Mouse (Mus musculus) layer of hippocampus, postnatal 10 days (tissue): Measurements from ENCODE around the gene Lyst. TPM values are rescaled to one million over a fixed set of nuclear protein-coding genes. Genes with fewer than 3 reads are reported as not detected.
"Not testable (repeated sequence)": the region's sequence is repeated elsewhere in the genome, so short reads cannot be mapped to it uniquely, and the experiment has no call there.

ENCODE experiments used
- DNase-seq, 2 experiments: peaks; one replicate each; pipeline ENCODE4 v3.0.0; 2021; ENCODE audit warnings: low spot score in 2 of 2
- total RNA-seq, 2 experiments: library from RNA; stranded (reverse); gene quantifications; 2 replicates each; pipeline ENCODE4 v1.2.3; 2021

Lyst gene
- total RNA-seq, 2 experiments from 2014 or later = 44.3 to 47.5 TPM

DNA sequence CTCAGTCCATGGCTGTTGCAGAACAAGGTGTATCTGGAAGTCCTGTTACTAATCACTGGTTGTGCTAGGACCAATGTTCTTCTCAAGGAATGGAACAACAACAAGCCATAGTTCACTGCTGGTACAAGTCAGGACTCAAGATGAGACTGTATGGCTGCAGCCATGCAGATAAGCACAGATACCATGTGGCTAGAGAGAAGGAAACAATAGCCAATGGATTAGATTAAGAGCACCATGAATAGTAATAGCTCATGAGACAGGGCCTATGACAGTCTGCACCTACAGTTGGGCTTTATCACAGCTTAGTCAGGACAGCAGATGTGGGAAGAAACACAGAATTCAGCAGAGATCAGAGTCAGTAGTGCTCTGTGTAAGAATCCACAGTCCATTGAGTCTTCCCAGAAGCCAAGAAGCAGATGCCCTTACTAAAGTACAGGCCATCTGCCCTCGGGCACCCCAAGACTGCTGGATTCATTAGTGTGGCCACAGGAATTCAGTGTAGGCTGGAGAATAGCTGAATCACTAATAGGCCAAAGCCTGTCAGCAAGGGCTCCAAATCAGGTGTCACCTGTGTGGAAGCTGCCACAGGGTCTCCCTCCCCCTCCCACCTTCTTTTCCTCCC lies 188.8 kb downstream of the Lyst start:
- DNase-seq = no peak

DNA sequence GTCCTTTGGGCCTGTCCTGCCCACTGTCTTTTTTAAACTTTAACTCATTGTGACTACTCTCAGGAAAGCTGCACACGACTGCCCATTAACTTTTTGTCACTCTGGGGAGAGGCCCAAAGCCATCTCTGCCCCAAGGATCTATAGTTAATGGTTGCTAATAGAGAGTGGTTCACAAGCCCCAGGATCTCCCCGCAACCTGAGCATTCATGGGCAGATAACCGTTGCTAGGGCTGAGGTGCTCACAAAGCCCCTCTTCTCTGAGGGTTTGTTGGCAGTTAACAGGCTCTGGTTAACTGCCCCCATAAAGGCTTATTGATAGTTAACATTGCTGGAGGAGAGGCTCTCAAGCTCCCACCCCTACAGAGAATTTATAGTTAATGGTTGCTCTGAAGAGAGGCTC lies 190.1 kb downstream of the Lyst start:
- DNase-seq = no peak

DNA sequence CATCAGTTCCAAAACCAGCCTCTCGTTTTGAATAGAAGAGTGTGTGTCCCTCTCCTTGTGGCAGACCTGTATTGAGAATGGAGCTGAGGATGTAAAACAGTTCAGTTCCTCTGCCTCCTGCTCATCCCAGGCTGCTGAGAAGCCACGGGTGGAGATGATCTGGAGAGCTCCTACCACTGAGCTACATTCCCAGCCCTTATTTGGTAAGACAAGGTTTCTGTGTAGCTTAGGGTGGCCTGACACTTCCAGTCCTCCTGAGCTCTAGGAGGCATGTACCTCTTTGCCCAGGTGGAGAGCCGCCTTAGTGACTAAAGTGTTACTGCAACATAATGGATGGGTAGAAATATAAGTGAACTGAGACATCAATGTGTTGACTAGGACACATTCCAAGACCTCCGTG lies 190.8 kb downstream of the Lyst start:
- no peak for DNase-seq

DNA sequence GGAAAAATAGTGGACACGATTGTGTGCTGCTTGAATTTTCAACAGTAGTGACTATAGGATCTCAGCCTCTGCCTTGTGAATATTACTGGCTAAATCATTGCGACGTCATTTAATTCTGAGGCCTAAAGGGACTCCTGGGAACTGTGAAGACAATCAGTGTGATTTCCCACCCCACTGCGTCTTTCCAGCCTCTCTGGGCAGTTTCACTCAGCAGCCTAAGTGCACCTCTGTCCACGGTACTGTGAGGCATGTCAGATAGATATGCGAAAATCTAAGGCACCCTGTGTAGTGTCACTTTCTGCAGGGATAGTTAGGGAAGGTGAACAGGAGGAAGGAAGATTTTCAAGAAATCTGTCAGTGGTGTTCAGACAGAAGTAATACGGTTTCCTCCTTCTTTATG lies 193.1 kb downstream of the Lyst start:
- DNase-seq = peak in 1 of 2 experiments; percentile 2

DNA sequence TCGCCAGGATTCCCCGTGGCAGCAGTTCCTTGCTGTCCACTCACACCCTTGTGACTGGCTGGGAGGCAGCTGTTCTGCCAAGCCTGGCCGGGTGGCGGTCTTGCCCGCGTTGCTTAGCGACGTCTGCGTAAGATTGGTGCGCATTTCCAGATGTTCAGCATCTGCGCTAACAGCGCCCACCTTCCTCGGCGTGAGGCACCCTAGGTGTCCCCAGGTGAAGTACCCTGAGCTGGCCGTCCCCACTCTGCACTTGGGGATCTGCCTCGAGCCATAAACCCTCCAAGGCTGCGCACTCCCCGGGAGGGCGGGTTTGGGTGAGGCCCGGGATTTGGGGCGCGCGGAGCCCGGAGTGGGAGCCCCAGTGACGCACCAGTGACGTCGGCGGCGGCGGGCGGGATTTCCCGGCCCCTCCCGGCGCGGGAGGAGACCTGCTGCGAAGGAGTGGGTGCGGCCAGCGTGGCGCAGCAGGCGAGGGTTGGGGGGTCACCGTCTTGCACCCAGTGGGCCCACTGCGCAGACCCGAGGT lies 193.8 kb downstream of the Lyst start, which contains the start of gene Gng4:
TSS of gene Gng4 (plus strand) at position 166 of the 526 bp plus-strand sequence.
- DNase-seq = peak; percentile 63 to 76

DNA sequence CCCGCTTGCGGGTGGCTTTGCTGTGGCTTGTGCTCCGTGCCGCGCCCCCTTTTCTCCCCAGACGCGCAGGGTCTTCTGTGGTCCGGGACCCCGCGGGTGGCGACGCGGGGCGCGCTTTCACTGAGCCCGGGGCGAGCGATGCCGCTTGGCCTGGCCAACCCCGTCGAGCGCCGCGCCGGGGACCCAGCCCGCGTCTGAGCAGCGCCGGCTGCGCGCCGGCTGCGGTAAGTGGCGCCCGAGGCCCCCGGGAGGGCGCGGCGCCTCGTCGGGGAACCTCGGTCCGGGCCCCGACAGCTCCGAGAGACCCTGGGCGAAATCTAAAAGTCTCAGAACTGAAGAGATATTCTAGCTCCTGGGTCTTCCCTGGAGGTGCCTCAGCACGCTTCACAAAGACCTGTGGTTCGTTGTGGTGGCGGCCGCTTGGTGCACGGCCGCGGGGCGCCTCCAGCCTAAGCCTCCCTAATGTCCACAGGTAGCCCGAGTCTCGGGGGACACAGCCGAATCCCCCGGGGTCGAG lies 194.3 kb downstream of the Lyst start:
- no peak for DNase-seq

DNA sequence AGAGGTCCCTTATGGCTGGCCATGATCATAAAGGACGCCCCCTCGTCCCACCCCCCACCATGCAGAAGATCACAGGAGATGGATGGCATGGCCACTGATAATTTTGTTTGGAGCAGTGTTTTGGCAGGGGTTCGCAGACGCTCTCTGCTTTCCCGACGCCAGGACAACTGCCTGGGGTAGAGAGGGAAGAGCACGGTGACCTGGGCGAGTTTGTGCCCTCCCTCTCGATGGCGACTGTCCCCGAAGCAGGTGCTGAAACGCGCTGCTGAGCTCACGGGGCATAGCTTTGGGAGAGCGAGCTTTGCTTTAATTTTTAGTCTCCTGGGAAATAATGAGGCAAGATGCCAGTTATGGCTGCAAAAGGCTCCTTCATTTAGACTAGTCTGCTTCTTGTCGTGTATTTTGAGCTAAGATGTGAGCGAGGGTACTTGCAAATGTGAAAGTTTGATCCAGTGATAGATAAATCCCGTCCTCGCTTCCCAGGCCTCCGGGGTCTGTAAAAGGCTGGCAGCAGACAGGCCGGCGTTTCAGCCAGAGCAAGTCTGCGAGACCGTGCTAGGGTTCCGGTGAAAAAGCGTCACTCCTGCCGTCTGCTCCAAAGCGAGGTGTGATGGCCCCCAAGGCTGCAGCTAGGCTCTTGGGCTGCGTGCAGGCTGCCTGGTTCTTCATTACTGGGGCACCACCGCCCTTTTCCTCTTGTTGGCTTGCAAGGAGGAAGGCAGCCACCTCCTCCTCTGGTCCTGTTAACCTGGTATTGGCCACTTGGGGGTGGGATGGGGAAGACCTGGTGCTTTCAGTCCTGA lies 195.0 kb downstream of the Lyst start:
- peak in 1 of 2 experiments; percentile 10 for DNase-seq

DNA sequence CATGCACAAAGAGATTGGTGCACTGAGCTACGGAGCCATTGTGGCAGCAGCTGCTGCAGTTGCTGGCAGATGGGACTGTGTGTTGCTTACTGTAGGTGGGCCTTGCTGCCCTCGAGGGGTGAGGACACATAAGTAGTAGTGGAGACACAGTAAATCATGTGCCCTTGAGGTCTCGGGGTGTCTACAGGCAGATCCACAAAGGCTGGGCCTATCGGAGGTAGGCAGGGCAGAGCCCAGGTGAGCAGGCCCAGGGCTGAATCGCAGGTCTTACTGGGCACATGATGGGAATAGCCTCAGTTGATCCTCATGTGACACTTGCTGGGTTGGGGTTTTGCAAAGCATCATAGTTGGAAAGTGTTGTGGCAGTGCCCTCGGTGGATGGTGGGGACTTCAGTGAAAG lies 196.8 kb downstream of the Lyst start:
- DNase-seq = no peak

DNA sequence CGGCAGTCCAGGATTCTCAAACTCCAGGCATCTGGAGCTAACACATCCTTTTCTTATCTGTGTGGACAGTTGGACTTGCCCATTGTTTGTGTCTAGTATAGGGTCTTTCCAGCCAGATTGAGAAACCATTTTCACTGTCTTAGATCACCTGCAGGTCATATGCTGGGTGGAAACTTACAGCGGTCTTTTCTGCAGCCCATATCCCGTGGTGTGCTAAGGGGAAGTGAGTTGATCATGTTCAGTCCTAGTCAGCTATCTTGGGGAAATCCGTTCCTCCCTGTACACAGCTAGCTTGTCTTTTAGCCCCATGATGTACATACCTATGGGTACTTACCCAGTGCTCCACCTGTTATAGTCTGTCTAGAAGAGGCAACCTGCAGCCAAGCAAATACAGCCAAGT lies 197.9 kb downstream of the Lyst start:
- no peak for DNase-seq

DNA sequence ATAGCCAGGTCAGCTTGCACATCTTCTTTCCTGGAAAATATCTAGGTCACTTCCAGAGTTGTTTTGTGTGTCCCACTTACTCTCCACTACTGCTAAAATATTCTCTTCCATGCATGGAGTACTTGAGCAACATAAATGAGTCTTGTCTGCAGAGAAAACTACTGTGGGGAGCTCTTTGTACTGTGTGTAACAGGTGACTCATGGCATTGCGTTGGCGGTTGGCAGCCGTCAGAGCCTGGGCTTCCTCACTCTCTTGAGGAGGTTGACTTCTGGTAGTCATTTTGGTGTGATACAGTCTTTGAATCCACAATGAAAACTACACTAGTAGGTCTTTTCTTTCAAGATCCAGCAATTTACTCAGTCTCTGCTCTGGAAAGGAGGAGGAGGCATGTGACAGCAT lies 201.8 kb downstream of the Lyst start:
- DNase-seq = no peak

DNA sequence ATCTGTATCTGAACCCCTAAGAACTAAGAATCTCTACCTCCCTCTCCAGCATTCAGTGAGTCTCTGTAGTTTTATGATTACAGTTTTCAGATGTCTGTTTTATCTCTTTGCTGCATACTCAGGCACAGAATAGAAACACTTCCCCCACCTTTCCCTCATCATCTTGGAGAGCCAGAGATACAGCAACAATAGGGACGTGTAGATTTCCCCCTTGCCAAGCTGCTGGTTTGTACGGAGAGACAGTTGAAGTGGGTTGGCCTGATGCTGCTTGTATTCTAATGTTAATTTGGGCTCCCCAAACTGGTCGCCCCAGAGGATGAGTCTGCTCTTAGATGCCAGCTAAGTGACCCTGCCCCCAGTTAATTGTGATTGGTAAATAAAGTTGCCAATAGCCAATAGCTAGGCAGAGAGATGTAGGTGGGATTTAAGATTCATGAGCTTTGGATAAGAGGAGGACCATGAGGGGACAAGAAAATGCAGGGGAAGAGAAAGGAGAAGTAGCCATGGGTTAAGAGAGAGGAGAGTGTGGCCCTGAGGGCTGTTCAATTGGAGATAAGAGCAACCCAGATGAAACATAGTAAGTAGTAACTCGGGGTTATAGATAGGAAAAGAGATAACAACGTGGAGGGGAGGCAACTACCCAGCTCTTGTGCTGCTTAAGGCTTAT lies 205.1 kb downstream of the Lyst start:
- DNase-seq = no peak

DNA sequence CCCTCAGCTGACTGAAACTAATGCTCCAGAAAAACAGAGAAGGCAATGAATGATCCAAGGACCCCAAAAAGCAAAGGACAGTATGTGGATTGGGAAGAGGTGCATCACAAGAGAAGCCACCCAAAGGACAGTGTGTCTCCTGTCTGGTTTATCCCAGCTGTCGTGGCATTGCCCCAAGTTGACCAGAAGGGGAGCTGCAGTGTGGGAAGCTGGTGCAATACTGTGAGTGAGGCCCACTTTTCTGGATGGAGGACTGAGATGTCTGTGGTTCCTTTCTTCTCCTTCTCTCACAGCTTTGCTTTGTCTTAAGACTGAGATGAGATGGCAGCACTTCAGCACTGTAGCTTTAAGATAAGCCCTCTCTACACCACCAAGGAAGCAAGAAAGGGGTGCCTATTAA lies 205.9 kb downstream of the Lyst start:
- DNase-seq = no peak

DNA sequence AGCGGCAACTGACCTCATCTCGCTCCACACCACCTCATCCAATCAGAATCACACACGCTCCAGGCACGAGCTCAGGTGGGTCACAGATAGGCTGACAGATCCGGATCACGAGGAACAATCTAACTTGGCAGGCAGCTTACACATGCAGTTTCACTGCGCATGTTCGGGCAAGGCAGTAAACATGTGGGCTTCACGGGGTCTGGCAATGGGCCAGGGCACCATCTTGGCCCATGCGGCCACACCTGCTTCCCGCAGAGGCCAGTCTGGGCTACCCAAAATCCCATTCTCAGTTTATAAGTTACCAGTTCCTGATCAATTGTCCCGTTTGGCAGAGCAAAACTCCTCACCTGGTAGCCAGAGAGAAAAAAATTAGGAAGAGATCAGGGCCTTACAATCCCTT lies 207.6 kb downstream of the Lyst start:
- DNase-seq = not testable (repeated sequence)

DNA sequence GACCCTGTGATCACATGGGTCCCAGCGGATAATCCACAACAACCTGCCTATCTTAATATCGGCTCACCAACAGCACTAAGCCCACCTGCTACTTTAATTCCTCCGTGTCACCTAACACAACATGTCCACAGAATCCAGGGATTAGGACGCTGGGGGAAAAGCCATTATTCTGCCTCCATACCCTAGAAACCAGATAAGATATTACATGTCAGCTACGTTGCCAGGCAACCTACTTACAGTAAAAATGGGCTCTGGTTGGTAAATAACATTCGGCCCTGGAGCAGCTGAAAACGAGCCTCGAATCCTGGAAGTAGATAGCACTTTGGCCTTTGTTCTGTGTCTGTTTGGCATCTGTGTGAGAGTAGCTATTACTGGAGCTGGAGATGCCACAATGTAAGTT lies 208.6 kb downstream of the Lyst start:
- no peak for DNase-seq

DNA sequence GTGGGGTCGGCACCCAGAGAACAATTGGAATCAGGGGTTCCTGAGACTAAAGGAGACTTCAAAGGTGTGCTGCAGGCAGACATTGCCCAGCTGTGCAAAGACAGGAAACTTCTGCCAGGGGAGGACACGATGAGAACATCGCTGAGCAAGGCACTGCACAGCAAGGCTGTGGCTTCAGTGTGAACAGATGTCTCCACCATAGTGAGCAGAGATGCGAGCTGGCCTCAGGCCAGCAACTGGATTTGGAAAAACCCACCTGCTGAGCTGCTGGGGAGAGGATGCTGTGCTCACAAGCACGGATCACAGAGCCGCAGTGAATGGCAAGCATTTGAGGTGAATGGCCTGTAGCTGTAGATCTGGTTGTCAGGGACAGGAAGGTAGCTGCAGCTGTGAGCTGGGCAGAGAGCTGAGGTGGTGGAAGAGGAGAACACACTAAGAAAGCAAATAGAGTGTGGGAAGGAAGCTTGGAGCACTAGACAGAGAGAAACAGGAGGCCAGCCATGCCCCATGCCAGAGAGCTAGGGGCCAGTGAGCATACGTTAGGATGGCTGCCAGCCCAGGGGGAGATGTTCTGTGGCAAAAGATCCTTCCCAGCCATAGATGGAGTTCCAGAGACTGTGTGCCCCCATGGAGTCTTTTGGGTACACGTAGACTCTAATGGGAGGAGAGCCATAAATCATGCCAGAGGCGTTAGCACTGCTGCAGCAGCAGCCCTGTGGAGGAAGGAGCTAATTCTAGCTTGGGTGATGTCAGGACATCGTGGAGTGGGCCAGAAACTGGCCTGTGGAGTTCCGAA lies 218.3 kb downstream of the Lyst start:
- peak in 1 of 2 experiments; percentile 24 for DNase-seq

DNA sequence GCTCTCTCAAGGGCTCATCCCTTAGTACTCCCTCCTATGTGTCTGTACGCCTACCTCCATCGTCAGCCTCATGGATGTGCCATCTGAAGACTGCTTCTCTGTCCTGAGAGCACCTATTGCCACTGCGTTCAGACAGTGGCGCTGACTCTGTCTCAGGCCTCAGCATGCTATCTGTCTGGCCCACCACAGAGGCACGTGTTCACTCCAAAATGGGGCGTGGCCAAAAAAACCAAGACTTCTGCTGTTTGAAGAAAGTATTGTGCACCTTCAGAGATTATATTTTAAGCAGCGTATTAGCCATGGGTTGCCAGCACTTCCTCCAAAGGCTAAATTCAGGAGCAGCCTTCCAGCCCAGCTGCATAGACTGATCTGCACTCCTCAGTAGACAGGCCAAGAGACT lies 220.7 kb downstream of the Lyst start:
- no peak for DNase-seq

DNA sequence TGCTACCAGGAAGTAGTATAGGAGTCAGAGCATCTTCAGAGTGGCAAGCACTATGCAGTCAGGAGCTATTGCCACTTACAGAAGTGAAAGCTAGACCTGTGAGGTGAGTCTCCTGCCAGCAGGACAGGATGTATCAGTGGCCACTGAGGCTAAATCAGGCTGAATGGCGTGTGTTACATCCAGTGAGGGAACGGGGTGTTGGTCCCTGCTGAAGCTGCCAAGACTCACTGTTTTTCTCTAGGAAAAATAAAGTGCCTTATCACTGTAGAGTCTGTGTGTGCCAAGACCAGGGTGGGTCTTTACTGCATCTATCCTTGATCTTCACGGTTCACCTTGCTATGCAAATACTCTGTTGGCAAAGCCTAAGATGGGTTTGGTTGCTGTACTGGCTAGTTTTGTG lies 228.5 kb downstream of the Lyst start:
- DNase-seq = no peak

DNA sequence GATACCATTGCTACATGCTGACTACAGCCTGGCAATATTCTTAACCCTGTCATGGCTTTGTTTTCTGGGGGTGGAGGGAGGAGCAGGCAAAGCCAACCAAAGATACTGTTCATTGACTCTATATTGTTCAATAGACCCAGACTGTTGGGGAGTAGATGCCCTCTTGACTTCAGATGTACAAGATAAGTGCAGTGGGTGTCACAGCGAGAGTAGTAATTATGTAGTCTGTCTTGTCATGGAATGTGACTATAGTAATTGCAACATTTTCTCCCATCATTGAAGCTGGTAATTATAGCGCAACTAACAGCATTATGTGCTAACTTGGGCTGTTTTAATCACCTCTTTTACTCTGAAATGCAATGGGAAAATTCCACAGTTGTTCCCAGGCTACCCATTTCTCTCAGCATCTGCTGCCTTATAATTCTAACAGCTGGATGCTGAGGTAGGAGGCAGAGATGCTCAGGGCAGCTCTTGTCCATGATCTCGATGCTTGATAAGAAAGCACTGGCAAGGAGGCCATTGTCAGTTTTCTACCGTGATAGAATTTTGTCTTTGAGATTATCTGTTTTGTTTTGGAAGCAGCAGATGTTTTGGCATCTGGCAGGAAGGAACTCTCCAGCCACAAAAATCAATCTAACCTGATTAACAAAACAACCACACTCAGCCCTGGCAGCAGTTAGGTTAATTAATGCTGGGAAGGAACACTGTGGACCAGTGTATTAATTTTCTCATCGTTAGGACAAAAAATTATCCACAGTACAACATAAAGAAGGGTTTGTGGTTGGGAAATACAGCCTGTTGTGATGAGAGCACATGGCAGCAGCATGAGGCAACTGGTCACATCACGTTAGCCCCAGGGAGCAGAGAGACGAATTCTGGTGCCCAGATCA lies 230.3 kb downstream of the Lyst start:
- DNase-seq = no peak

DNA sequence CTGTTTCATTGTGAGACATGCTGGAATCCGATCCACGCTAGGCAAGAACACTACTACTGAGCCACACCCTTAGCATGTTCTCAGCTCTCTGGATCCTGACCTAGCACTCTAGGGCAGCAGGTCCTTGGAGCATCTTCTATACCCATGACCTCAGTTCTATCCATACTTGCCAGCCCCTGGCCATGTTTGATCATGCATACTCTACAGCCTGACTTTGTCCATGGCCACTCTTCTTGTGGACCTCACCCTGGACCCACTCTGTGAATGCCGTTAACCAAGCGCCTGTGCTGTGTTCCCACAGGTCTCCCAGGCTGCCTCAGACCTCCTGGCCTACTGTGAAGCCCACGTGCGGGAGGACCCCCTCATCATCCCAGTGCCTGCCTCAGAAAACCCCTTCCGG lies 234.7 kb downstream of the Lyst start:
- DNase-seq = no peak

DNA sequence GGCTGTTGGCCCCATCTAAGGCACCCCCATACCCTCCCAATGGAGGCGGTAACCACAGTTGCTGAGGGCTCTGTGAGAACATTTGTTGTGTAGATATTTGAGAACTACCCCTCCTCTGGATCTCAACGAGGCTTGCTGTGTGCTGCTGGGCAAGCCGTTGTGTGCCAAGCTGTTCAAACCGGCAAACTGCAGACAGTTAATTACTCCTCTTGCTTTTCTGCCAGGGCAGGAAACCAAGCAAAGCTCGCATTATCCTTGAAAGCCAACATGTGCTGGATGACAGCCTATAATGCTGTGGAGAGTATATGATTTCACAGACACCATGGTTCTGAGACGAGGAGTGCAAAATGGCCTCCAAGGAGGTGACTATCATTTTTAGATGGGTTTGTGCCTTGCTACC lies 236.3 kb downstream of the Lyst start:
- DNase-seq = peak in 1 of 2 experiments; percentile 20
